Mouse (Mus musculus) skeletal muscle tissue, postnatal 0 days (tissue): ENCODE data around the gene Cldn34a. TPM values are rescaled to one million over a fixed set of nuclear protein-coding genes. Genes with fewer than 3 reads are reported as not detected.

Experiments
- polyA plus RNA-seq: library from polyadenylated mRNA; unstranded; fragments of >200 nt; fragmentation: Nextera tagmentation; extraction: Ambion mirVana; gene quantifications from 2 replicates; pipeline ENCODE4 v1.2.1, GENCODE M21; 2015

The Cldn34a gene
- not detected in 2 replicates for polyA plus RNA-seq

DNA sequence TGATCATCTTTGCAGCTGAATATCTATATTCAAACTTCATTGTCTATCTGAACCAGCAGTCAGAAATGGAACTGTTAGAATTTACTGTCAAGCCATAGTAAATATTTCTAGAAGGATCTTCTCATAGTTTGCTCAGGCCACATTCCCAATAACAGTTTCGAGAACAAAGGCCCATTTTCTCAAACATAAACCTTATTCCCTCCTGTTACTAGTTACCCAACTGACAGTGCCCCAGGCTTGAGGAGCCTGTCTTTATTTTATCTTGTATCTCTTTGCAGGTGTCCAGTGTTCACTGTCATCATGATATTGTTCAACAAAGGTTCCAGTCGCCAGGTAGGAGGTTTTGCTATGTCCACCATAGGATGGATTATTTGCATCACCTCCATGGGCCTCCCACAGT is at the start of gene Cldn34a:
TSS of gene Cldn34a (plus strand) at position 301 of the 400 bp plus-strand sequence.

Other genes with a start within 250 kb of the Cldn34a start
- 3.4 and 3.5 TPM in 2 replicates for gene Kantr, start 235.8 kb upstream of the Cldn34a start, polyA plus RNA-seq
- 13.0 and 13.1 TPM in 2 replicates for gene Tspyl2, start 220.9 kb upstream of the Cldn34a start, polyA plus RNA-seq
- 1.1 and 1.6 TPM in 2 replicates for gene Gpr173, start 194.6 kb upstream of the Cldn34a start, polyA plus RNA-seq
- 1.9 TPM in 2 replicates for gene Shroom2, start 206.1 kb downstream of the Cldn34a start, polyA plus RNA-seq
- gene Gpr143, start 218.6 kb downstream of the Cldn34a start, polyA plus RNA-seq: 0.11 TPM in 1 of 2 replicates, not detected in the other